Mouse (Mus musculus) bone marrow macrophage, adult 2 months (primary cell): ENCODE results near the gene Hmgxb4.

Source experiments
- CTCF ChIP-seq: IDR thresholded peaks from 2 replicates; pipeline ENCODE4 v1.5.1; 2012; ENCODE audit warnings: low read depth, mild to moderate bottlenecking, low read length, moderate library complexity
- POLR2A ChIP-seq: IDR thresholded peaks from 2 replicates; pipeline ENCODE4 v1.6.1; 2012; ENCODE audit warnings: mild to moderate bottlenecking, low read depth, low read length, borderline replicate concordance

- no peak for TF ChIP-seq POLR2A
- no peak for TF ChIP-seq CTCF
Observed at GRCm38 (mm10) chr8:74993081-74993474, at the start of gene Hmgxb4.
